Mouse (Mus musculus): ENCODE measurements at regions not wholly inside any gene's neighbourhood (a gene's known extent, or its start where the extent isn't known, plus 50 kb on each side); places are given as distances from the start of the nearest gene placed in this dataset.
A peak's percentile ranks its signal among the peaks of the same experiment; 100 is the strongest.
"Not testable (repeated sequence)": the region's sequence is repeated elsewhere in the genome, so short reads cannot be mapped to it uniquely, and the experiment has no call there.

DNA sequence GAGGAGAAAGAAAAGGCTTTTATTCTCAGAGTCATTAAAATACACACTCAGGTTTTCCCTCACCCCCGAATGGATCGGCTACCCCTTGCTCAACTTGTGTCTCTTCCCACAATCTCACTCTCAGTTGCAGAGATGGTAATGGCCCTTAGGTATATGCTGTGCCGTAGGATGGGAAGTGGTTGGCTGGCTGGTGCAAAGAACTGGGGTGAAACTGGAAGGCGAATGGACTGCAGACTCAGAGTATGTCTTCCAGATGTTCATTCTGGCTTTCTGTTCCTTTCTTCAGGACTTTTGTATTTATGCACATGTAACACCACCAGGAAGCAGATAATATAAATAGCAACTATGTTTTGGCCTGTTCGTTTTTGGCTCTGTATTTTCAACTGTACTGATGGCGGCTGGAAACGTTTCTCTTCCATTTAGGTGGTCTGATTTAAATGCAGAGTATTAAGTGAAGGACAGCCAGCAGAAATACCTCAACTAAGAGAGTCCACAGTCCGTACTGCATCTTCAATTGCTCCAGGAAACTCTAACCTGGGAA lies 188.0 kb upstream of the Daam1 start:
- Histone ChIP-seq H3K9ac (replicated peaks) (no peak overlapping the region), H3K9me3 (no peaks in the 10 kb centered on the region), H3K27me3 (no peaks in the 10 kb centered on the region), H3K27ac (peak overlapping the region; percentile 73), H3K36me3 (no peaks in the 10 kb centered on the region), H3K4me2 (no peak overlapping the region), H3K4me3 (replicated peaks) (no peak overlapping the region), H3K4me1 (replicated peaks) (peaks cover 4% of the 10 kb centered on the region)
- 60% methylated on average over 8 of the region's 8 CpGs for WGBS
- no peak for ATAC-seq (ENCODE audit: insufficient number of reproducible peaks, insufficient read depth, low FRiP score, low TSS enrichment, low read depth)

- H3K9ac ChIP-seq (replicated peaks) = no peak overlapping the region
- no peaks in the 10 kb centered on the region for H3K4me1 ChIP-seq (replicated peaks)
- no peaks in the 10 kb centered on the region for H3K36me3 ChIP-seq
- 33% methylated on average over 2 of the region's 2 CpGs for WGBS
- H3K27ac ChIP-seq = no peak overlapping the region
- H3K4me2 ChIP-seq = no peak overlapping the region
- no peak overlapping the region for H3K4me3 ChIP-seq (replicated peaks)
- H3K27me3 ChIP-seq = no peaks in the 10 kb centered on the region
- H3K9me3 ChIP-seq = no peaks in the 10 kb centered on the region
- ATAC-seq (ENCODE audit: insufficient number of reproducible peaks, insufficient read depth, low FRiP score, low TSS enrichment, low read depth) = no peak
Observed at GRCm38 (mm10) chr12:71651251-71651650, 179.6 kb upstream of the Daam1 start.

- Histone ChIP-seq H3K4me2 (no peak overlapping the region), H3K27me3 (no peaks in the 10 kb centered on the region), H3K4me3 (replicated peaks) (no peak overlapping the region), H3K27ac (no peak overlapping the region), H3K9me3 (no peaks in the 10 kb centered on the region), H3K36me3 (no peaks in the 10 kb centered on the region), H3K4me1 (replicated peaks) (no peaks in the 10 kb centered on the region), H3K9ac (replicated peaks) (no peak overlapping the region)
- WGBS = 71% methylated on average over 10 of the region's 10 CpGs
- ATAC-seq (ENCODE audit: insufficient number of reproducible peaks, insufficient read depth, low FRiP score, low TSS enrichment, low read depth) = no peak
Observed at GRCm38 (mm10) chr12:71693346-71694038, 137.4 kb upstream of the Daam1 start.

- Histone ChIP-seq H3K27ac (no peak overlapping the region), H3K4me2 (no peak overlapping the region), H3K36me3 (no peaks in the 10 kb centered on the region), H3K27me3 (no peaks in the 10 kb centered on the region), H3K9me3 (peaks cover 9% of the 10 kb centered on the region), H3K4me3 (replicated peaks) (no peak overlapping the region), H3K9ac (replicated peaks) (no peak overlapping the region), H3K4me1 (replicated peaks) (no peaks in the 10 kb centered on the region)
- WGBS = 78% methylated on average over 2 of the region's 2 CpGs
- ATAC-seq (ENCODE audit: insufficient number of reproducible peaks, insufficient read depth, low FRiP score, low TSS enrichment, low read depth) = no peak
Observed at GRCm38 (mm10) chr12:71701753-71702152, 129.1 kb upstream of the Daam1 start.

- Histone ChIP-seq H3K4me1 (replicated peaks) (no peaks in the 10 kb centered on the region), H3K9me3 (peaks cover 9% of the 10 kb centered on the region), H3K4me2 (no peak overlapping the region), H3K27ac (no peak overlapping the region), H3K9ac (replicated peaks) (no peak overlapping the region), H3K27me3 (no peaks in the 10 kb centered on the region), H3K36me3 (no peaks in the 10 kb centered on the region), H3K4me3 (replicated peaks) (no peak overlapping the region)
- ATAC-seq (ENCODE audit: insufficient number of reproducible peaks, insufficient read depth, low FRiP score, low TSS enrichment, low read depth) = no peak
- 72% methylated on average over 11 of the region's 11 CpGs for WGBS
Observed at GRCm38 (mm10) chr12:71702181-71702580, 128.7 kb upstream of the Daam1 start.

DNA sequence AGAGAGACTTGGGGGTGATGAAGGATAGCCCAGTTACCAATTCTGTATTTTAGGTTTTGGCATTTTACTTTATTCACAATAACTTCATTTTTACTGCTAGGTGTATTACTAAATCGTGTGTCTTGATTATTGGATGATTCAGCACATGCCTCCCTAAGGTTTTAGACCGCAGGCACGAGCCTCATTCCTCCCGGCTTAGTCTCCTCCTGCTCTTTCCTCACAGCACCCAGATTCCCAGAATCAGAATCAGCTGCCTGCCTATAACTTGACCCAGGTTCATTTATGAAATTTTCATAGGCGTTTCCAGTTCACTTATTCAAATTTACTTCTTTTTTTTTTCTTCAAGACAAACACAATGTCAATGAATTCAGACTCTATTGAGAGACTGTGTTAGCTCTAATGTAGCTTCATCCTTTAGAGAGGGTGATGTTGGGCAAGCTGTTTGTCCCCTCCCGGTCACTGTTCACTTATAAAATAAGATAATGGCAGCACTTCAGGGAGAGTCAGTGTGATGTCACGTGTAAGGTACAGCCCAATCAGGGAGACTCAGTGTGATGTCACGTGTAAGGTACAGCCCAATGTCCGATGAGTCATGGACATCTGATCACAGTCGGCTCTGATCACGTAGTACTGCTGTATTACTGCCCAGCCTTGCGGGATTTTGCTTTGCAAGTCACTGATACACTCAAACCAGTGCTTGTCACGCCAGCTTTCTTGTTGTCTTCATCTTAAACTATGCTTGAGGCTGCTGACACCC lies 127.6 kb upstream of the Daam1 start:
- no peaks in the 10 kb centered on the region for H3K27me3 ChIP-seq
- H3K4me2 ChIP-seq = no peak overlapping the region
- no peaks in the 10 kb centered on the region for H3K36me3 ChIP-seq
- no peak overlapping the region for H3K27ac ChIP-seq
- H3K9me3 ChIP-seq = peaks cover 9% of the 10 kb centered on the region
- H3K4me3 ChIP-seq (replicated peaks) = no peak overlapping the region
- no peaks in the 10 kb centered on the region for H3K4me1 ChIP-seq (replicated peaks)
- H3K9ac ChIP-seq (replicated peaks) = no peak overlapping the region
- 86% methylated on average over 13 of the region's 13 CpGs for WGBS
- ATAC-seq (ENCODE audit: insufficient number of reproducible peaks, insufficient read depth, low FRiP score, low TSS enrichment, low read depth) = no peak

GRCm38 (mm10) chr12:71704431-71704830 lies 126.4 kb upstream of the Daam1 start:
- no peaks in the 10 kb centered on the region for H3K36me3 ChIP-seq
- no peak for ATAC-seq (ENCODE audit: insufficient number of reproducible peaks, insufficient read depth, low FRiP score, low TSS enrichment, low read depth)
- no peaks in the 10 kb centered on the region for H3K27me3 ChIP-seq
- no peak overlapping the region for H3K4me2 ChIP-seq
- no peaks in the 10 kb centered on the region for H3K4me1 ChIP-seq (replicated peaks)
- WGBS = 66% methylated on average over 6 of the region's 6 CpGs
- no peak overlapping the region for H3K4me3 ChIP-seq (replicated peaks)
- H3K9ac ChIP-seq (replicated peaks) = no peak overlapping the region
- peaks cover 3% of the 10 kb centered on the region; the same call in 1 of the 2 replicates for H3K9me3 ChIP-seq
- no peak overlapping the region for H3K27ac ChIP-seq

DNA sequence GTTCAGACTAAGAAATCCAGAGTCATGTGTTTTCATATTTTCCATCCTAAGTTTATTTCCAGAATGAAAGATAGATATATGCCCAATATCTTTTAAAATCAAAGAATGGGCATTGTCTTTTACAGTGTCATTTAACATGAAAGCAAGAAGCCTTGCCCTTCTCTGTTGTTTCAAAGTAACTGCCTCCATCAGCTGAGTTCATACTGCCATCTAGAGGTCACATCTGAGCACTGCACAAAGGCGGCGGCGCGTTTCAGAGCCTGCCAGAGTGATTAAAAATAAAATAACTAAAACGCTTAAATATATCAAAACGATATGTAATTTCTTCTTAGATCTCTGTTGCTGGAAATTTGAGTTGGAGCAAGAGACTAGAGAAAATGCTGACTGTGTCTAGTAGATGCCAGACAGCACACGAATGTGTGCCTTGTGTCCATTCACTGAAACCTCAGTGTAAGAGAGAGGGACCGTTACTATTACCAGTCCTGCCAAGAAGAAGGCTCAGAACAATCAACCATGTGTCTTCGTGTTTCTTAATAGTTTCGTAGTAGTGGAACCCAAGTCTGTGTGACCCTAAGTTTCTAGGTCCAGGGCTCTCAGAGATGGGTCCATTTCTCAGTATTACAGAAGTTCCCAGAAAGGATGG lies 123.0 kb upstream of the Daam1 start:
- Histone ChIP-seq H3K4me3 (replicated peaks) (no peak overlapping the region), H3K4me1 (replicated peaks) (no peaks in the 10 kb centered on the region), H3K36me3 (no peaks in the 10 kb centered on the region), H3K9ac (replicated peaks) (no peak overlapping the region), H3K27me3 (no peaks in the 10 kb centered on the region), H3K9me3 (no peaks in the 10 kb centered on the region), H3K4me2 (no peak overlapping the region), H3K27ac (no peak overlapping the region)
- ATAC-seq (ENCODE audit: insufficient number of reproducible peaks, insufficient read depth, low FRiP score, low TSS enrichment, low read depth) = no peak
- 31% methylated on average over 10 of the region's 10 CpGs for WGBS

GRCm38 (mm10) chr12:71714606-71715005 lies 116.3 kb upstream of the Daam1 start:
- WGBS = 63% methylated on average over 7 of the region's 7 CpGs
- Histone ChIP-seq H3K27me3 (no peaks in the 10 kb centered on the region), H3K27ac (no peak overlapping the region), H3K9ac (replicated peaks) (no peak overlapping the region), H3K4me2 (no peak overlapping the region), H3K4me3 (replicated peaks) (no peak overlapping the region), H3K36me3 (no peaks in the 10 kb centered on the region), H3K4me1 (replicated peaks) (peaks cover 4% of the 10 kb centered on the region), H3K9me3 (no peaks in the 10 kb centered on the region)
- no peak for ATAC-seq (ENCODE audit: insufficient number of reproducible peaks, insufficient read depth, low FRiP score, low TSS enrichment, low read depth)

DNA sequence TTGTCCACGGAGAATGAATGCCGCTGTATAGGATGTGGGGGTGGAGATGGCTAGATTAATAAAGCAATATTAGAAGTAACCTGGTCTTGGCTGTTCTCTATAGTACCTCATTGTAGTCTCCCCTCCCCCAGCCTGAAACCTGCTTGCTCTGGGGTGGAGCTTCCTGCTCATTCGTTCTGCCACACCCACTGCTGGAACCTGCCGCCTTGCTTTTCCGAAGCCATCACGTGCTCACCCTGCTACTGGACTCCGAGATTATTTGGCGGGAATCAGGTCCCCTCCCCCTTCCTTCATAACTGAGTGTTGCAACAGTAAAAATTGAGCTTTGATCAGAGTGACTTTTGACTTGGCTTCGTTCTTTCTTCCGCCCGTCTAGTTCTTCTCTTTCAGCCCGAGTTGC lies 112.5 kb upstream of the Daam1 start:
- WGBS = 58% methylated on average over 12 of the region's 12 CpGs
- H3K4me2 ChIP-seq = peak overlapping the region; percentile 42
- not testable (repeated sequence) for H3K9ac ChIP-seq (replicated peaks); ATAC-seq (ENCODE audit: insufficient number of reproducible peaks, insufficient read depth, low FRiP score, low TSS enrichment, low read depth); H3K27ac ChIP-seq; H3K27me3 ChIP-seq; H3K9me3 ChIP-seq; H3K4me1 ChIP-seq (replicated peaks); H3K4me3 ChIP-seq (replicated peaks); H3K36me3 ChIP-seq

DNA sequence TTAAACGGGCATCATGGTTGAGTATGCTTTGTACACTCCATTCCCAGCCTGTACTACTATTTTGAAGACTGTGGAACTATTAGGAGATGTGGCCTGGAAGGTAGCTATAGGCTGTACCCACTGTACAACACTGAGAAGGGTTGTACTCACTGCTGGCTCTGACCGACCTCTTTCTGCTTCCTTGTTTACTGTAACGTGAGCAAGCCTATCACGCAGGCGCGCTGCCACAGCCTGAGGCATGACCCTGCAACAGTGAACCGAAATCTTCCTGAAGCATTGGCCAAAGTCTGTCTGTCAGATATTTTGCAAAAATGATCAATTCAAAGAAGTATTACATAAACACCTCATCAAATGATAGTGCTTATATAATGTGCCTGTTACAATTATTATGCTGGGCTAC lies 112.0 kb upstream of the Daam1 start:
- WGBS = 59% methylated on average over 7 of the region's 7 CpGs
- peak overlapping the region; percentile 42 for H3K4me2 ChIP-seq
- no peak overlapping the region for H3K27ac ChIP-seq

More for the DNA sequence above, 112.0 kb upstream of the Daam1 start:
- no peaks in the 10 kb centered on the region for H3K9me3 ChIP-seq
- H3K4me1 ChIP-seq (replicated peaks) = peaks cover 4% of the 10 kb centered on the region
- H3K9ac ChIP-seq (replicated peaks) = no peak overlapping the region
- H3K36me3 ChIP-seq = no peaks in the 10 kb centered on the region
- ATAC-seq (ENCODE audit: insufficient number of reproducible peaks, insufficient read depth, low FRiP score, low TSS enrichment, low read depth) = no peak
- H3K27me3 ChIP-seq = no peaks in the 10 kb centered on the region
- H3K4me3 ChIP-seq (replicated peaks) = no peak overlapping the region

Measured in limb, embryonic 12.5 days (tissue).